Mouse (Mus musculus) hindbrain, postnatal 0 days (tissue): ENCODE measurements at regions not wholly inside any gene's neighbourhood (a gene's known extent, or its start where the extent isn't known, plus 50 kb on each side); places are given as distances from the start of the nearest gene placed in this dataset.

ENCODE experiments used
- ATAC-seq: fragments of 200-750 bp; cut with Nextera tagmentation; 2 replicates; pipeline ENCODE4 v1.8.0; 2017; ENCODE audit warnings: mild to moderate bottlenecking, moderate TSS enrichment, moderate library complexity
- DNase-seq: peaks from one replicate; pipeline ENCODE4 v3.0.0-alpha.2; 2015; ENCODE audit warnings: low spot score
- H3K27ac ChIP-seq: fragments of 300-500 bp; sonication (generic); 2 replicates; pipeline ENCODE4 v1.5.1; 2014; ENCODE audit warnings: mild to moderate bottlenecking
- H3K27me3 ChIP-seq: fragments of 300-500 bp; sonication (generic); 2 replicates; pipeline ENCODE4 v1.6.1; 2014; ENCODE audit warnings: low read length, mixed read lengths; ENCODE audit not compliant: insufficient read depth
- H3K36me3 ChIP-seq: fragments of 300-500 bp; sonication (generic); 2 replicates; pipeline ENCODE4 v1.6.1; 2014; ENCODE audit warnings: low read length, mixed read lengths; ENCODE audit not compliant: insufficient read depth
- H3K4me1 ChIP-seq: fragments of 300-500 bp; sonication (generic); 2 replicates; pipeline ENCODE4 v1.6.1; 2014; ENCODE audit warnings: antibody characterized with exemption, low read length, mixed read lengths; ENCODE audit not compliant: insufficient read depth
- H3K4me2 ChIP-seq: fragments of 300-500 bp; sonication (generic); 2 replicates; pipeline ENCODE4 v1.6.1; 2014; ENCODE audit warnings: low read depth, mild to moderate bottlenecking, low read length, moderate library complexity, mixed read lengths
- H3K4me3 ChIP-seq: fragments of 300-500 bp; sonication (generic); 2 replicates; pipeline ENCODE4 v1.5.1; 2014; ENCODE audit warnings: low read length
- H3K9ac ChIP-seq: fragments of 300-500 bp; sonication (generic); replicated peaks from 2 replicates; pipeline ENCODE4 v1.6.1; 2014; ENCODE audit warnings: mild to moderate bottlenecking, low read length, moderate library complexity, mixed read lengths
- H3K9me3 ChIP-seq: fragments of 300-500 bp; sonication (generic); 2 replicates; pipeline ENCODE4 v1.6.1; 2016; ENCODE audit warnings: low read length, mixed read lengths
- CTCF ChIP-seq: IDR thresholded peaks from 2 replicates; pipeline ENCODE4 v1.5.1; 2016; ENCODE audit warnings: antibody characterized with exemption, control low read depth, low read depth
- whole genome bisulfite sequencing: fragments of 180-500 bp; shearing (Covaris S2); extraction: QIAGEN DNeasy Blood & Tissue Kit; methylation state at CpG from one replicate; pipeline ENCODE4 v1.1.7; 2014; 5-methylcytosine and 5-hydroxymethylcytosine counted together

GRCm38 (mm10) chr1:71995573-71996233 is 216.4 kb downstream of the Mreg start:
- Histone ChIP-seq H3K4me2 (no peak overlapping the region), H3K4me3 (no peak overlapping the region), H3K4me1 (no peaks in the 10 kb centered on the region), H3K36me3 (no peaks in the 10 kb centered on the region), H3K27ac (no peak overlapping the region), H3K9me3 (no peaks in the 10 kb centered on the region), H3K27me3 (no peaks in the 10 kb centered on the region), H3K9ac (no peak overlapping the region)
- no peak for TF ChIP-seq CTCF
- no peak for DNase-seq
- no peak for ATAC-seq
- 36% methylated on average over 16 of the region's 16 CpGs for WGBS

- TF ChIP-seq CTCF = no peak
- no peak for ATAC-seq
- H3K9ac ChIP-seq = no peak overlapping the region
- H3K4me2 ChIP-seq = no peak overlapping the region
- no peak overlapping the region for H3K27ac ChIP-seq
- 93% methylated on average over 3 of the region's 3 CpGs for WGBS
- no peaks in the 10 kb centered on the region for H3K4me1 ChIP-seq
- no peak for DNase-seq
- no peak overlapping the region for H3K4me3 ChIP-seq
- H3K36me3 ChIP-seq = no peaks in the 10 kb centered on the region
- H3K9me3 ChIP-seq = no peaks in the 10 kb centered on the region
- H3K27me3 ChIP-seq = no peaks in the 10 kb centered on the region
Observed at GRCm38 (mm10) chr1:71990936-71991335, 221.2 kb downstream of the Mreg start.

GRCm38 (mm10) chr1:71988086-71988485 is 224.0 kb downstream of the Mreg start:
- H3K4me3 ChIP-seq = no peak overlapping the region
- H3K36me3 ChIP-seq = no peaks in the 10 kb centered on the region
- H3K27ac ChIP-seq = no peak overlapping the region
- ATAC-seq = no peak
- no peaks in the 10 kb centered on the region for H3K27me3 ChIP-seq
- no peak for DNase-seq
- H3K9ac ChIP-seq = no peak overlapping the region
- no peak overlapping the region for H3K4me2 ChIP-seq
- 92% methylated on average over 3 of the region's 3 CpGs for WGBS
- no peaks in the 10 kb centered on the region for H3K4me1 ChIP-seq
- TF ChIP-seq CTCF = no peak
- no peaks in the 10 kb centered on the region for H3K9me3 ChIP-seq

GRCm38 (mm10) chr1:71986047-71986446 is 226.1 kb downstream of the Mreg start:
- no peak overlapping the region for H3K4me2 ChIP-seq
- H3K36me3 ChIP-seq = no peaks in the 10 kb centered on the region
- 89% methylated on average over 1 of the region's 1 CpGs for WGBS
- no peak for TF ChIP-seq CTCF
- no peaks in the 10 kb centered on the region for H3K4me1 ChIP-seq
- DNase-seq = no peak
- ATAC-seq = no peak
- H3K4me3 ChIP-seq = no peak overlapping the region
- no peak overlapping the region for H3K27ac ChIP-seq
- H3K27me3 ChIP-seq = no peaks in the 10 kb centered on the region
- H3K9ac ChIP-seq = no peak overlapping the region
- no peaks in the 10 kb centered on the region for H3K9me3 ChIP-seq

GRCm38 (mm10) chr1:71983786-71984185 is 228.3 kb downstream of the Mreg start:
- Histone ChIP-seq H3K27ac (no peak overlapping the region), H3K9ac (no peak overlapping the region), H3K27me3 (no peaks in the 10 kb centered on the region), H3K4me2 (no peak overlapping the region), H3K36me3 (no peaks in the 10 kb centered on the region), H3K4me1 (no peaks in the 10 kb centered on the region), H3K4me3 (no peak overlapping the region), H3K9me3 (no peaks in the 10 kb centered on the region)
- DNase-seq (no peak), ATAC-seq (no peak)
- TF ChIP-seq CTCF = no peak
- WGBS = 82% methylated on average over 7 of the region's 7 CpGs

GRCm38 (mm10) chr1:71982423-71983262 is 229.5 kb downstream of the Mreg start:
- H3K9me3 ChIP-seq = no peaks in the 10 kb centered on the region
- H3K27ac ChIP-seq = no peak overlapping the region
- 81% methylated on average over 5 of the region's 5 CpGs for WGBS
- H3K9ac ChIP-seq = no peak overlapping the region
- H3K4me2 ChIP-seq = no peak overlapping the region
- no peak for TF ChIP-seq CTCF
- ATAC-seq (no peak), DNase-seq (no peak)
- H3K4me1 ChIP-seq = no peaks in the 10 kb centered on the region
- no peaks in the 10 kb centered on the region for H3K36me3 ChIP-seq
- H3K27me3 ChIP-seq = no peaks in the 10 kb centered on the region
- H3K4me3 ChIP-seq = no peak overlapping the region

- no peak overlapping the region for H3K27ac ChIP-seq
- no peaks in the 10 kb centered on the region for H3K27me3 ChIP-seq
- DNase-seq (no peak), ATAC-seq (no peak)
- no peak overlapping the region for H3K4me3 ChIP-seq
- H3K4me1 ChIP-seq = no peaks in the 10 kb centered on the region
- TF ChIP-seq CTCF = no peak
- no peak overlapping the region for H3K9ac ChIP-seq
- WGBS = 89% methylated on average over 4 of the region's 4 CpGs
- H3K4me2 ChIP-seq = no peak overlapping the region
- no peaks in the 10 kb centered on the region for H3K9me3 ChIP-seq
- H3K36me3 ChIP-seq = no peaks in the 10 kb centered on the region
Observed at GRCm38 (mm10) chr1:71980624-71981023, 231.5 kb downstream of the Mreg start.
